Mouse (Mus musculus): Measurements from ENCODE around the gene Syne2.
A peak's percentile ranks its signal among the peaks of the same experiment; 100 is the strongest.

The Syne2 gene

GRCm38 (mm10) chr12:75951328-75951727, 133.4 kb downstream of the Syne2 start:
- DNase-seq (ENCODE audit: low spot score) = no peak

GRCm38 (mm10) chr12:75952011-75952410, 134.1 kb downstream of the Syne2 start:
- no peak for DNase-seq (ENCODE audit: low spot score)

- DNase-seq (ENCODE audit: low spot score) = no peak
These were observed 148.7 kb downstream of the Syne2 start for GRCm38 (mm10) chr12:75966441-75967195.

GRCm38 (mm10) chr12:75979079-75979478, 161.1 kb downstream of the Syne2 start:
- DNase-seq (ENCODE audit: low spot score) = no peak

GRCm38 (mm10) chr12:75983336-75983735, 165.4 kb downstream of the Syne2 start:
- no peak for DNase-seq (ENCODE audit: low spot score)

- no peak for DNase-seq (ENCODE audit: low spot score)
These were observed 174.4 kb downstream of the Syne2 start for GRCm38 (mm10) chr12:75992226-75992858.

- no peak for DNase-seq (ENCODE audit: low spot score)
These were observed 175.0 kb downstream of the Syne2 start for GRCm38 (mm10) chr12:75992946-75993345.

GRCm38 (mm10) chr12:75995086-75995485, 177.2 kb downstream of the Syne2 start:
- DNase-seq (ENCODE audit: low spot score) = no peak

- DNase-seq (ENCODE audit: low spot score) = no peak
These were observed 179.6 kb downstream of the Syne2 start for GRCm38 (mm10) chr12:75997547-75997946.

- no peak for DNase-seq (ENCODE audit: low spot score)
These were observed 180.5 kb downstream of the Syne2 start for GRCm38 (mm10) chr12:75998416-75998815.

GRCm38 (mm10) chr12:76004697-76005249, 186.8 kb downstream of the Syne2 start:
- DNase-seq (ENCODE audit: low spot score) = no peak

GRCm38 (mm10) chr12:76008991-76009390, 191.1 kb downstream of the Syne2 start:
- DNase-seq (ENCODE audit: low spot score) = no peak

GRCm38 (mm10) chr12:76012789-76013188, 194.9 kb downstream of the Syne2 start:
- no peak for DNase-seq (ENCODE audit: low spot score)

GRCm38 (mm10) chr12:76013480-76013879, 195.5 kb downstream of the Syne2 start:
- no peak for DNase-seq (ENCODE audit: low spot score)

GRCm38 (mm10) chr12:76015026-76015425, 197.1 kb downstream of the Syne2 start:
- no peak for DNase-seq (ENCODE audit: low spot score)

- DNase-seq (ENCODE audit: low spot score) = no peak
These were observed 197.6 kb downstream of the Syne2 start for GRCm38 (mm10) chr12:76015489-76015888.

GRCm38 (mm10) chr12:76016123-76017101, 198.5 kb downstream of the Syne2 start:
- peak; percentile 33 for DNase-seq (ENCODE audit: low spot score)

GRCm38 (mm10) chr12:76018640-76019039, 200.7 kb downstream of the Syne2 start:
- no peak for DNase-seq (ENCODE audit: low spot score)

- DNase-seq (ENCODE audit: low spot score) = no peak
These were observed 224.4 kb downstream of the Syne2 start for GRCm38 (mm10) chr12:76042301-76042700.

GRCm38 (mm10) chr12:76046561-76046960, 228.6 kb downstream of the Syne2 start:
- no peak for DNase-seq (ENCODE audit: low spot score)

GRCm38 (mm10) chr12:76047921-76048320, 230.0 kb downstream of the Syne2 start:
- DNase-seq (ENCODE audit: low spot score) = no peak

- no peak for DNase-seq (ENCODE audit: low spot score)
These were observed 230.7 kb downstream of the Syne2 start for GRCm38 (mm10) chr12:76048672-76049071.

Data from left cerebral cortex, adult 11 months (tissue).